Mouse (Mus musculus) c-Kit-positive CD71-positive TER-119-negative erythroid progenitor cells, embryonic 14.5 days (primary cell): ENCODE measurements around the gene Nifk.

ENCODE experiments used
- DNase-seq: peaks from one replicate; pipeline ENCODE4 v3.0.0-alpha.2; 2013; ENCODE audit warnings: low read depth

Nifk gene

DNA sequence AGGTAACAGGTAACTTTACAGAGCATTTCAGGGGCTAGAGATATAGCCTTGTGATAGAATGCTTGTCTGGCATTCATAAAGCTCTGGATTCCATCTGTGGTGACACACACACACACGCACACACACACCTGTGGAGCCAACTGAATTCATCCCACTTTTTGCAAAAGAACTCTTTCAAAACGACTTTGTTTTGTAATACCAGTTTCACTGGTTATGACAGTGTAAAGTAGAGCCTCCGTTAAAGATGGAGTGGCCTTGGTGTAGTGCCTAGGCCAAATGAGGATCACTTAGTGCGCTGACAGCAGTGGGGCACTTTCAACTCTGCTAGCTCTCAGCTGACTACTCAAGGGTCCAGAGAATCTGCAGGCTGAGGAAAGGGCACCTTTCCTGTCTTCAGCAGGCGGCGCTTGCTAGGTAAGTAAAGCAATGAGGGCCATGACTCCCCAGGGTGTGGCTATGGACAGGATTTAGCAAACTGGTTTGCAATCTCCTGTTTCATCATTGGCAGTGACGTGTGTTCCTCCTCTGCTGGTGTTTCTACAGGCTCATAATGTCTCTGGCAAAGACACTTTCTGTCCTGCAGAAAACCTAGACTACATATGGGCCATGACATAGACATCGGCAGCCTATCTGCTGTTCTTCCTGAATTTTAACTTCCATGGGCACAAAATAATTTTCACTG is 58.6 kb downstream of the Nifk start:
- no peak for DNase-seq
